Mouse (Mus musculus): ENCODE measurements around the gene Ahdc1. TPM values are rescaled to one million over a fixed set of nuclear protein-coding genes. Genes with fewer than 3 reads are reported as not detected.

Gene Ahdc1
- total and polyA plus RNA-seq, 3 experiments, result 1.6 to 19.9 (median 8.4) TPM

DNA sequence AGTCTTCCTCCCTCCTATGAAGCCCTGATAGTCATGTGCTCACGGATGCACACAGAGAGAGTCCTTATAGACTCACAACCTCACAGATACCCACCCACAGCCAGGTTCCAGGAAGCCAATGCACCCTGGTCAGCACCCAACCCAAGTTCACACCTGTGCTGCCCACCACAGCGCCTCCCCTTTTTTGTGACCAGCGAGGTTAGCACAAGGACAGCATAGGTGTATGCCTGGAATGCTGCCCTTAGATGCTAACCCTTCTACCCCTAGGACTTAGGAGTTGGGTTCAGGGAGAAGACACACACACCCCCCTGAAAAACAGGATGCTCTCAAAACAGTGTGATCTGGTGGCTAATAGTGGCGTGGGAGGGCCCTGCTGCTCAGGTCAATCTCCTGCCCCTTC lies 78.7 kb downstream of the Ahdc1 start:
- in situ Hi-C loops (cut with MboI; ENCODE audit: low pct_ligation_motif_present, low pct_unique_long_range_greater_than_20kb, low sequenced_read_pairs), result no loop called here
- DNase-seq (ENCODE audit: extremely low read depth), result no peak
- Histone ChIP-seq H3K4me3 (replicated peaks in 1 of 3; ENCODE audit: low read depth in 2 of 3, low read length in 2 of 3, poor library complexity in 1 of 3) (no peak overlapping the region), H3K4me1 (ENCODE audit: control insufficient read depth in 1 of 2, insufficient read depth in 2 of 2) (peaks cover 24 to 50% of the 10 kb centered on the region in 2 experiments), H3K27me3 (replicated peaks) (no peaks in the 10 kb centered on the region), H3K4me2 (ENCODE audit: insufficient read depth, low read depth, poor library complexity, severe bottlenecking) (no peak overlapping the region), H3K9ac (ENCODE audit: insufficient read depth, low read depth) (no peak overlapping the region), H3K27ac (ENCODE audit: insufficient read depth, low read depth) (no peak overlapping the region), H3K36me3 (replicated peaks in 1 of 2; ENCODE audit: control insufficient read depth in 1 of 2, insufficient read depth in 1 of 2, low read length in 1 of 2) (peaks cover 0 to 6% of the 10 kb centered on the region in 2 experiments), H3K9me3 (replicated peaks; ENCODE audit: low read length) (no peaks in the 10 kb centered on the region), H3K79me2 (replicated peaks; ENCODE audit: control insufficient read depth, extremely low read depth, insufficient read depth, poor library complexity, severe bottlenecking) (no peaks in the 10 kb centered on the region)
- TF ChIP-seq ZC3H11A (IDR thresholded peaks at IDR 0.05; ENCODE audit: low read depth, low read length) (no peak), GABPA (IDR thresholded peaks at IDR 0.05; ENCODE audit: insufficient replicate concordance, low read depth, low read length) (no peak), USF2 (conservative IDR thresholded peaks at IDR 0.05; ENCODE audit: low read depth, low read length) (no peak), EP300 (IDR thresholded peaks at IDR 0.05; ENCODE audit: low read length) (no peak), UBTF (IDR thresholded peaks at IDR 0.05; ENCODE audit: low read depth, low read length) (no peak), JUND (conservative IDR thresholded peaks at IDR 0.05; ENCODE audit: low read depth, low read length) (no peak)
- dilution Hi-C loops (cut with MboI; ENCODE audit: extremely low pct_ligation_motif_present, extremely low pct_unique_long_range_greater_than_20kb, low sequenced_read_pairs), result no loop called here

- TF ChIP-seq NELFE (IDR thresholded peaks at IDR 0.05; ENCODE audit: low read depth, low read length) (no peak), TBP (conservative IDR thresholded peaks at IDR 0.05; ENCODE audit: low read depth, low read length) (no peak), RAD21 (IDR thresholded peaks at IDR 0.05; ENCODE audit: low read depth, low read length) (no peak), HCFC1 (IDR thresholded peaks at IDR 0.05; ENCODE audit: low read depth, low read length) (no peak), USF1 (IDR thresholded peaks at IDR 0.05; ENCODE audit: low read depth, low read length) (no peak), ELF1 (IDR thresholded peaks at IDR 0.05; ENCODE audit: low read depth, low read length) (no peak), ZMIZ1 (IDR thresholded peaks at IDR 0.05; ENCODE audit: low read depth, low read length) (no peak), CTCF (conservative IDR thresholded peaks at IDR 0.05 in 1 of 2, IDR thresholded peaks at IDR 0.05 in 1 of 2; ENCODE audit: low read depth in 2 of 2, low read length in 2 of 2) (no peak), MAFK (IDR thresholded peaks at IDR 0.05; ENCODE audit: insufficient replicate concordance, low read length) (no peak), POLR2AphosphoS2 (IDR thresholded peaks at IDR 0.05; ENCODE audit: low read depth, low read length) (no peak), JUN (IDR thresholded peaks at IDR 0.05; ENCODE audit: insufficient read depth, low read depth, low read length) (no peak), CHD1 (IDR thresholded peaks at IDR 0.05; ENCODE audit: low read depth, low read length) (no peak), MAX (IDR thresholded peaks at IDR 0.05; ENCODE audit: low read length) (no peak), POLR2A (IDR thresholded peaks at IDR 0.05; ENCODE audit: low read depth, low read length) (no peak), JUND (conservative IDR thresholded peaks at IDR 0.05; ENCODE audit: low read depth, low read length) (no peak), EP300 (IDR thresholded peaks at IDR 0.05; ENCODE audit: low read length) (no peak), SMC3 (IDR thresholded peaks at IDR 0.05; ENCODE audit: low read depth, low read length) (no peak), MAZ (IDR thresholded peaks at IDR 0.05; ENCODE audit: low read depth, low read length) (no peak)
- no peak overlapping the region for H3K9ac ChIP-seq (ENCODE audit: insufficient read depth, low read depth)
- no peak overlapping the region for H3K4me2 ChIP-seq (ENCODE audit: insufficient read depth, low read depth, poor library complexity, severe bottlenecking)
- peaks cover 20 to 47% of the 10 kb centered on the region in 2 experiments for H3K4me1 ChIP-seq (ENCODE audit: control insufficient read depth in 1 of 2, insufficient read depth in 2 of 2)
- no peak overlapping the region for H3K4me3 ChIP-seq (replicated peaks in 1 of 3; ENCODE audit: low read depth in 2 of 3, low read length in 2 of 3, poor library complexity in 1 of 3)
- no peaks in the 10 kb centered on the region for H3K79me2 ChIP-seq (replicated peaks; ENCODE audit: control insufficient read depth, extremely low read depth, insufficient read depth, poor library complexity, severe bottlenecking)
- dilution Hi-C loops (cut with MboI; ENCODE audit: extremely low pct_ligation_motif_present, extremely low pct_unique_long_range_greater_than_20kb, low sequenced_read_pairs), result no loop called here
- H3K27me3 ChIP-seq (replicated peaks), result no peaks in the 10 kb centered on the region
- peaks cover 0 to 1% of the 10 kb centered on the region in 2 experiments for H3K36me3 ChIP-seq (replicated peaks in 1 of 2; ENCODE audit: control insufficient read depth in 1 of 2, insufficient read depth in 1 of 2, low read length in 1 of 2)
- no peaks in the 10 kb centered on the region for H3K9me3 ChIP-seq (replicated peaks; ENCODE audit: low read length)
- no peak for DNase-seq (ENCODE audit: extremely low read depth)
- in situ Hi-C loops (cut with MboI; ENCODE audit: low pct_ligation_motif_present, low pct_unique_long_range_greater_than_20kb, low sequenced_read_pairs), result no loop called here
- no peak overlapping the region for H3K27ac ChIP-seq (ENCODE audit: insufficient read depth, low read depth)
Observed at GRCm38 (mm10) chr4:133090276-133090719, 79.2 kb downstream of the Ahdc1 start.
